Mouse (Mus musculus) heart, embryonic 16.5 days (tissue): Measurements from ENCODE around the gene Lce3e. TPM values are rescaled to one million over a fixed set of nuclear protein-coding genes. Genes with fewer than 3 reads are reported as not detected.

Experiments
- ATAC-seq: fragments of 200-750 bp; cut with Nextera tagmentation; replicated peaks from 2 replicates; pipeline ENCODE4 v1.8.0; 2017; ENCODE audit warnings: moderate number of reproducible peaks; ENCODE audit not compliant: insufficient read depth, low FRiP score; ENCODE audit errors: extremely low read depth
- H3K27ac ChIP-seq: fragments of 300-500 bp; sonication (generic); 2 replicates; pipeline ENCODE4 v1.5.1; 2014; ENCODE audit warnings: mild to moderate bottlenecking, low read length, control low read depth, moderate library complexity
- H3K27me3 ChIP-seq: fragments of 300-500 bp; sonication (generic); 2 replicates; pipeline ENCODE4 v1.6.1; 2014; ENCODE audit warnings: low read length, mixed read lengths; ENCODE audit not compliant: control insufficient read depth, insufficient read depth
- H3K36me3 ChIP-seq: fragments of 300-500 bp; sonication (generic); 2 replicates; pipeline ENCODE4 v1.6.1; 2014; ENCODE audit not compliant: control insufficient read depth, insufficient read depth
- H3K4me1 ChIP-seq: fragments of 300-500 bp; sonication (generic); 2 replicates; pipeline ENCODE4 v1.6.1; 2014; ENCODE audit warnings: low read length, mixed read lengths; ENCODE audit not compliant: control insufficient read depth, insufficient read depth
- H3K4me2 ChIP-seq: fragments of 300-500 bp; sonication (generic); 2 replicates; pipeline ENCODE4 v1.6.1; 2014; ENCODE audit warnings: low read depth, mild to moderate bottlenecking, control low read depth, low read length
- H3K4me3 ChIP-seq: fragments of 300-500 bp; sonication (generic); 2 replicates; pipeline ENCODE4 v1.5.1; 2014; ENCODE audit warnings: mild to moderate bottlenecking, control low read depth, low read length
- H3K9ac ChIP-seq: fragments of 300-500 bp; sonication (generic); 2 replicates; pipeline ENCODE4 v1.6.1; 2014; ENCODE audit warnings: low read length, control low read depth
- H3K9me3 ChIP-seq: fragments of 300-500 bp; sonication (generic); replicated peaks from 2 replicates; pipeline ENCODE4 v1.6.1; 2016; ENCODE audit warnings: low read length; ENCODE audit not compliant: control insufficient read depth
- WGBS: fragments of 180-500 bp; shearing (Covaris S2); extraction: QIAGEN DNeasy Blood & Tissue Kit; methylation state at CpG from one replicate; pipeline ENCODE4 v1.1.7; 2014; 5-methylcytosine and 5-hydroxymethylcytosine counted together
- polyA plus RNA-seq: library from polyadenylated mRNA; unstranded; fragments of >200 nt; fragmentation: Nextera tagmentation; extraction: Ambion mirVana; gene quantifications from 2 replicates; pipeline ENCODE4 v1.2.1, GENCODE M21; 2015

Gene Lce3e
- polyA plus RNA-seq, 1 experiment from 2014 or later = not detected

DNA sequence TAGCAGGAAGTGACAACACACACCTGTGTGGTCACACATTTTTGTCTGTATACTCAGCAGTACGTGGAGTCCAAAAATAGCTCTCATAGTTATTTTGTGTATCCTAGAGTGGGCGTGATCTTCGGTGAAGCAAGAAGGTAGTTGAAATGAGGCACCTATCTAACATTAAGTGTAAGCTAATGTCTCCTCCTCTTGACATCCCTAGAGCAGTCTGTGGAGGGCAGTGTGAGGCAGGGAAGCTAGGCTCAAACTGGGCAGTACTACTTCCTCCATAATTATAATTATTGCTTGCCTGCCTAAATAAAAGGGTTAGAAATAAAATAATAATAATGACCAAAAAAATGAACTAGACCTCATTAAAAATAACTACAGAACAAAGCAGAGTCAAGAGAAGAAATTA, 33.8 kb downstream of the Lce3e start:
- Histone ChIP-seq H3K4me2 (no peak overlapping the region), H3K9me3 (no peaks in the 10 kb centered on the region), H3K4me1 (no peaks in the 10 kb centered on the region), H3K27me3 (no peaks in the 10 kb centered on the region), H3K9ac (no peak overlapping the region), H3K36me3 (no peaks in the 10 kb centered on the region), H3K27ac (no peak overlapping the region), H3K4me3 (no peak overlapping the region)
- no peak for ATAC-seq
- 51% methylated on average over 3 of the region's 3 CpGs for WGBS

DNA sequence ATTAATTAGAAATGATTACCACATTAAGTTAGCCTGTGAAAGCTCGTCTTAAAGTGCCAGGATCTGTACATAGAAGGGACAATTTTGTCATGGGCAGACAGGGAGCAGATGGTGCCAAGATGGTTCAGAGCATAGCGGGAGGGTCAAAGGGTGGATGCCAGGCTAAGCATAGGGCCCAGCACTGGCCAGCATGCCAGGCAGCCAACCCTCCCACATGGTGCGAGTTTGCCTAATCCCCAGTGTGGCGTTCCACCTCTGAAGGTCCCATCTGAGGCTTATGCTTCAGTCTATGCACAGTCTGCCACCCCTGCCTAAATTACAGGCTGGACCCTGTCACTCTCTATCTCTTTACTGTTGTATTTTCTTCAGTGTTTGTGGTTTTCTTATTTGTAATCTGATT, 36.0 kb downstream of the Lce3e start:
- WGBS = 64% methylated on average over 4 of the region's 4 CpGs
- no peak overlapping the region for H3K9ac ChIP-seq
- H3K36me3 ChIP-seq = no peaks in the 10 kb centered on the region
- H3K27ac ChIP-seq = no peak overlapping the region
- no peaks in the 10 kb centered on the region for H3K27me3 ChIP-seq
- H3K4me3 ChIP-seq = no peak overlapping the region
- H3K9me3 ChIP-seq = no peaks in the 10 kb centered on the region
- no peak overlapping the region for H3K4me2 ChIP-seq
- H3K4me1 ChIP-seq = no peaks in the 10 kb centered on the region
- ATAC-seq = no peak

DNA sequence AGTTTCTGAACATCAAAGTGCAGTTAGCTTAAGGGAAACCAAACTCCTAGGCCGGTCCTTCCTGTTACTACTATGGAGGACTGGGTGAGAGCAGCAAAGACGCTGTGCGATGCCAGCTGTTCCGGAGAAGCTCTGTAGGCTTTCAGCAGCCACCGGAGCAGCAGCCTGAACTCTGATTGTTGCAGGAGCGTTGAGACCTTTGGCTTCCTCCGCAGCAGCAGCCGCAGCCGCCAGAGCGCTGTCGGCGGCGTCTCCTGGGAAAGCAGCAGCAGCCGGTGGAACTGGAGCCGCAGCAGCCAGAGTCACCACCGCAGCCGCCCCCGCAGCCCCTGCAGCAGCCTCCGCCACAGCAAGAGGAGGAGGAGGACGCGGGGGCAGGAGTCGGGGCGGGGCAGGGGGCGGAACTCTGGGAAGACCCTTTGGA, 47.5 kb downstream of the Lce3e start:
- no peak overlapping the region for H3K27ac ChIP-seq

DNA sequence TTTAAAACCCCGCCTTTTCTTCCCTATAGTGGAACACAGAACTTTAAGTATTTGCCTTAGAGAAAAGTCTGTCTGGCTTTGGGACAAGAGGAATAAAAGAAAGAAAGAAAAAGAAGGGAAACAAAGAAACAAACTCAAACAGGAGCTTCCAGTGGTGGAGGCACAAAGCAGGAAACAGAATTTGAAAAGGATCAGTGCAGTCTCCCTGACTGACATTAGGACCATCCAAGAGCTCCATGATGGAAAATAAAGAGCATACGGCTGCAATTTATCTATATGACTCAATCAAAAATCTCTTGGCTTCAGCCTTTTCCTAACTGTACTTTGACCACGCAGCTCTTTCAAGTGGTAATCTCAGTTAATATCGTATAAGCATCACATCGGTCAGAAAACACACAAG, 48.0 kb downstream of the Lce3e start:
- H3K36me3 ChIP-seq = no peaks in the 10 kb centered on the region
- H3K9ac ChIP-seq = peak overlapping the region; percentile 62
- H3K9me3 ChIP-seq = no peaks in the 10 kb centered on the region
- peaks cover 3% of the 10 kb centered on the region; the same call in 1 of the 2 replicates for H3K4me1 ChIP-seq
- H3K4me3 ChIP-seq = peak overlapping the region; percentile 59
- no peak overlapping the region for H3K27ac ChIP-seq
- WGBS = 36% methylated on average over 5 of the region's 5 CpGs
- H3K27me3 ChIP-seq = 0 out of 2 replicates have a peak, but pooled peaks cover 2% of the 10 kb centered on the region
- no peak for ATAC-seq
- H3K4me2 ChIP-seq = peak overlapping the region; percentile 80

More for the DNA sequence above, 47.5 kb downstream of the Lce3e start:
- Histone ChIP-seq H3K4me2 (peak overlapping the region; percentile 80), H3K4me1 (peaks cover 3% of the 10 kb centered on the region; the same call in 1 of the 2 replicates), H3K9me3 (no peaks in the 10 kb centered on the region), H3K4me3 (peak overlapping the region; percentile 59), H3K27me3 (0 out of 2 replicates have a peak, but pooled peaks cover 2% of the 10 kb centered on the region), H3K9ac (peak overlapping the region; percentile 62), H3K36me3 (no peaks in the 10 kb centered on the region)
- WGBS = under 1% methylated on average over 24 of the region's 24 CpGs
- peak; percentile 70; the same call in 1 of the 2 replicates for ATAC-seq

DNA sequence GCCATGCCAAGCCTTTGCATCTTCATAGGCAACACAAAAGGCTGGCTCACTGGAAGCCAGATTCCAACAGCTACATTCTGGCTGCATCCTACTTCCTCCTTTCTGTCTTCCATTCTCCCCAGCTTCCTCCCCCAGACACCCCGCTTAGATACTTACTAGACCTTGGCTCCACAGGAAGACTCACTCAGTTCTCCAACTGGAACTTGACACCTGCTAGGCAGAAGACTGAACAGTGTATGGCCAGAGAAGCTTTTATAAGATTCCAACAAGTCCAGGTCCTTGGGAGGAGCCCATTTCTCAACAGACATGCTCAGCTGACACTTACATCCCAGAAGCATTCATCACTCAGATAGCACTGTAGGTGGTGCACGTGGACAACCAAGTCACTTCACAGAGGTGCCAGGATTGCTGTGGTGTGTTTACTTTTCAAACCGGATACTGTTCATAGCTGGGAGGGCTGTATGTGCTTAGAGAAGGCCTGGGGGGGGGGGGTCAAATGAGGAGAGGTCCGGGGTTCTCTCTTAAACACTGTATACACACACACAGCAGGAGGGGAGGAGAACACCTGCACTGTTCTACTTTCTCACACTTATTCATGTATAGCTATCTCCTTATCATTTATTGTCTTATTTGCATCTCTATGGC, 48.7 kb downstream of the Lce3e start, which contains the start of gene Crct1:
TSS of gene Crct1 (minus strand) at position 228 of the 645 bp plus-strand sequence.
- peak within 1 kb of the TSS; percentile 59 for H3K4me3 ChIP-seq
- H3K4me1 ChIP-seq = peaks cover 3% of the 10 kb centered on the region; the same call in 1 of the 2 replicates
- H3K4me2 ChIP-seq = peak within 1 kb of the TSS; percentile 80
- WGBS = 37% methylated on average over 4 of the region's 4 CpGs
- peak within 1 kb of the TSS; percentile 62 for H3K9ac ChIP-seq
- H3K9me3 ChIP-seq = no peaks in the 10 kb centered on the region
- ATAC-seq = no peak
- H3K27me3 ChIP-seq = 0 out of 2 replicates have a peak, but pooled peaks cover 2% of the 10 kb centered on the region
- H3K36me3 ChIP-seq = no peaks in the 10 kb centered on the region
- H3K27ac ChIP-seq = no peak within 1 kb of the TSS

Other genes with a start within 250 kb of the Lce3e start
- not detected in 2 replicates for gene Lce1f, start 246.7 kb upstream of the Lce3e start, polyA plus RNA-seq
- not detected in 2 replicates for gene Gm38119, start 228.0 kb upstream of the Lce3e start, polyA plus RNA-seq
- 0.16 TPM in 1 of 2 replicates, not detected in the other for gene Lce1g, start 214.7 kb upstream of the Lce3e start, polyA plus RNA-seq
- gene Lce1h, start 202.0 kb upstream of the Lce3e start, polyA plus RNA-seq = not detected in 2 replicates
- not detected in 2 replicates for gene Lce1i, start 188.2 kb upstream of the Lce3e start, polyA plus RNA-seq
- gene Lce1j, start 176.5 kb upstream of the Lce3e start, polyA plus RNA-seq = not detected in 2 replicates
- not detected in 2 replicates for gene Lce1k, start 159.2 kb upstream of the Lce3e start, polyA plus RNA-seq
- gene Kprp, start 139.8 kb upstream of the Lce3e start, polyA plus RNA-seq = 0.08 TPM in 1 of 2 replicates, not detected in the other
- not detected in 2 replicates for gene Lce1l, start 115.8 kb upstream of the Lce3e start, polyA plus RNA-seq
- gene 2310050C09Rik, start 96.8 kb upstream of the Lce3e start, polyA plus RNA-seq = not detected in 2 replicates
- gene Lce3a, start 40.8 kb upstream of the Lce3e start, polyA plus RNA-seq = not detected in 2 replicates
- not detected in 2 replicates for gene Lce3b, start 34.1 kb upstream of the Lce3e start, polyA plus RNA-seq
- gene Lce3c, start 22.6 kb upstream of the Lce3e start, polyA plus RNA-seq = not detected in 2 replicates
- gene Lce3d, start 9.7 kb upstream of the Lce3e start, polyA plus RNA-seq = not detected in 2 replicates
- not detected in 2 replicates for gene Lce3f, start 25.2 kb downstream of the Lce3e start, polyA plus RNA-seq
- 0.28 TPM in 1 of 2 replicates, not detected in the other for gene Crct1, start 48.6 kb downstream of the Lce3e start, polyA plus RNA-seq
- not detected in 2 replicates for gene Lce1m, start 52.0 kb downstream of the Lce3e start, polyA plus RNA-seq
- gene Gm4858, start 101.8 kb downstream of the Lce3e start, polyA plus RNA-seq = not detected in 2 replicates
- 0.08 TPM in 1 of 2 replicates, not detected in the other for gene Crnn, start 177.7 kb downstream of the Lce3e start, polyA plus RNA-seq
- gene Flg2, start 230.2 kb downstream of the Lce3e start, polyA plus RNA-seq = not detected in 2 replicates